Mouse (Mus musculus) limb, embryonic 14.5 days (tissue): ENCODE measurements around the gene Spata33. TPM values are rescaled to one million over a fixed set of nuclear protein-coding genes. Genes with fewer than 3 reads are reported as not detected.

Source experiments
- ATAC-seq: fragments of 200-750 bp; cut with Nextera tagmentation; 2 replicates; pipeline ENCODE4 v1.8.0; 2017; ENCODE audit warnings: low read depth, moderate number of reproducible peaks, moderate TSS enrichment; ENCODE audit not compliant: low FRiP score
- DNase-seq: peaks from one replicate; pipeline ENCODE4 v3.0.0-alpha.2; 2015; ENCODE audit warnings: low spot score
- H3K27ac ChIP-seq: fragments of 300-500 bp; sonication (generic); replicated peaks from 2 replicates; pipeline ENCODE4 v1.5.1; 2014; ENCODE audit warnings: low read depth, mild to moderate bottlenecking, low read length, moderate library complexity, mixed read lengths
- H3K27me3 ChIP-seq: fragments of 300-500 bp; sonication (generic); 2 replicates; pipeline ENCODE4 v1.6.1; 2014; ENCODE audit warnings: low read length, mixed read lengths; ENCODE audit not compliant: control insufficient read depth, insufficient read depth
- H3K36me3 ChIP-seq: fragments of 300-500 bp; sonication (generic); 2 replicates; pipeline ENCODE4 v1.6.1; 2014; ENCODE audit warnings: mild to moderate bottlenecking, low read length, moderate library complexity, mixed read lengths; ENCODE audit not compliant: control insufficient read depth, insufficient read depth
- H3K4me1 ChIP-seq: fragments of 300-500 bp; sonication (generic); 2 replicates; pipeline ENCODE4 v1.6.1; 2014; ENCODE audit warnings: antibody characterized with exemption, low read length, mixed read lengths; ENCODE audit not compliant: control insufficient read depth, insufficient read depth
- H3K4me2 ChIP-seq: fragments of 300-500 bp; sonication (generic); replicated peaks from 2 replicates; pipeline ENCODE4 v1.6.1; 2014; ENCODE audit warnings: low read depth, mild to moderate bottlenecking, low read length, moderate library complexity; ENCODE audit not compliant: severe bottlenecking
- H3K4me3 ChIP-seq: fragments of 300-500 bp; sonication (generic); replicated peaks from 2 replicates; pipeline ENCODE4 v1.5.1; 2014; ENCODE audit warnings: low read length
- H3K9ac ChIP-seq: fragments of 300-500 bp; sonication (generic); 2 replicates; pipeline ENCODE4 v1.6.1; 2014; ENCODE audit warnings: mild to moderate bottlenecking, low read depth, low read length, moderate library complexity; ENCODE audit not compliant: severe bottlenecking
- H3K9me3 ChIP-seq: fragments of 300-500 bp; sonication (generic); 2 replicates; pipeline ENCODE4 v1.6.1; 2016; ENCODE audit warnings: low read length; ENCODE audit not compliant: control insufficient read depth
- POLR2A ChIP-seq: fragments of 200-500 bp; IDR thresholded peaks from 2 replicates; pipeline ENCODE4 v1.8.0; 2012; ENCODE audit warnings: inconsistent platforms, mild to moderate bottlenecking, moderate library complexity, borderline replicate concordance; ENCODE audit not compliant: insufficient read depth, insufficient read length; ENCODE audit errors: extremely low read depth
- WGBS: fragments of 180-500 bp; shearing (Covaris S2); extraction: QIAGEN DNeasy Blood & Tissue Kit; methylation state at CpG from one replicate; pipeline ENCODE4 v1.1.7; 2014; 5-methylcytosine and 5-hydroxymethylcytosine counted together
- polyA plus RNA-seq, 2 experiments: library from polyadenylated mRNA; depleted of rRNA in 1 of 2; stranded (reverse) in 1 of 2; unstranded in 1 of 2; fragments of >200 nt; fragmentation: Nextera tagmentation in 1 of 2; extraction: Ambion mirVana in 1 of 2; gene quantifications; 2 replicates each; pipeline versions ENCODE4 v1.2.1 to v1.2.3; 2012 to 2014

Gene Spata33
- polyA plus RNA-seq, 2 experiments, result 4.9 to 6.6 TPM

DNA sequence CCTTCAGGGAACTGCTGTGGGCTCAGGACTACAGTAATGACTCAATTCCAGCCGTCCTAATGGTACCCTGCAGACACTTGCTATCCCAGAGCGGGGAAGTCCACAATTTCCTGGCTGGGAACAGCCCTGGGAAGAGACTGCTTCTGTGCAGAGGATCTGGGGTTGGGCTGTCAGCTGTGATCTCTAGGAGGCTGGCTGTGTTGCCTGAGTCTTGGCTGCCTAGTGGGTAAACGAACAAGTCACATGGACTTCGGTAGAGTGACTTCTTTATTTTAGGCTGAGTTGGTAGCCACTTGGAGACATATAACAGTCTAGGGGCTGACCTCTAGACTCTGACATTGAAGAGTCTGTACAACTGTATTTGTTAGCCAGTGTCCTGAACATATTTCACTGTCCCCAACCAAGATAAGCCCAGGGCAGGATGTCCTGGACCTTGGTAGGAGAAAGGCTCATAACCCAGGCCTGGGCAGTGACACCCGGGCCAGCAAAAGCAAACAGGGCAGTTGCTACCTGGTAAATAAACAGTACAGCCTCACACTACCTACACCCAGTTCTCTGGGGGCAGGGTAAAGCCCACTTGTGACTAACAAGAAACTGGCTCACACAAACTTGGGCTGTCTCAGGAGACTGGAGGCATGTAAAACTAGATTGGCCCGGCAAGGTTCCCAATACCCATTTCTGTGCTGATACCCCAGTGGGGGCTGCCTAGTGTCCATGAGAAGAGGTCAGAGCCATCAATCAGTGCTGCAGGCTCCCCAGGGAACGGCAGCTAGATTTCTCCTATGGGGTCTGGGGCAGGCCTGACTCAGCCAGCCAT is 29.7 kb downstream of the Spata33 start:
- H3K9me3 ChIP-seq, result no peaks in the 10 kb centered on the region
- ATAC-seq (no peak), DNase-seq (no peak)
- WGBS, result 89% methylated on average over 7 of the region's 7 CpGs
- H3K9ac ChIP-seq, result no peak overlapping the region
- H3K4me1 ChIP-seq, result no peaks in the 10 kb centered on the region
- peaks cover 54% of the 10 kb centered on the region for H3K36me3 ChIP-seq
- no peak overlapping the region for H3K4me2 ChIP-seq
- no peak for TF ChIP-seq POLR2A
- no peak overlapping the region for H3K4me3 ChIP-seq
- H3K27me3 ChIP-seq, result no peaks in the 10 kb centered on the region
- no peak overlapping the region for H3K27ac ChIP-seq

DNA sequence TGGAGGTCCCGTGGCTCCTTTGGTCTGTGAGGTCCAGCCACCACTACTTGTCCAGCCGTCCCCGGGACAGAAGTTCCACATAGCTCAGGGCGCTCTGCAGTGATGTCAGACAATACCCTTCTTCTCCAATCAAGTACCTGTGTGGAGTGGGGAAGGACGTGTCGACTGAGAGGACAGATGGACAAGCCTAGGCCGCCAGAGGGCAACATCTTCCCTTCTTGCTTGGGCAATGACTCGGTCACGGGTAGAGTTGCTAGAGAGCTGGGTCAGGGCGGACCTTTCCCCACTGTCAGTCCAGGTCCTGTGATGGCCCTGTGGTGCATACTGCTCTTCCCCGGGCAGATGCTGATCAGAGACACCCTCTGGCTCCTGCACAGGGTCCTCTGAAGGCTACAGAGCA is 30.4 kb downstream of the Spata33 start:
- TF ChIP-seq POLR2A, result no peak
- WGBS, result 77% methylated on average over 11 of the region's 11 CpGs
- H3K27me3 ChIP-seq, result no peaks in the 10 kb centered on the region
- DNase-seq (no peak), ATAC-seq (no peak)
- H3K4me2 ChIP-seq, result no peak overlapping the region
- peaks cover 61% of the 10 kb centered on the region for H3K36me3 ChIP-seq
- no peaks in the 10 kb centered on the region for H3K9me3 ChIP-seq
- no peak overlapping the region for H3K27ac ChIP-seq
- no peaks in the 10 kb centered on the region for H3K4me1 ChIP-seq
- no peak overlapping the region for H3K4me3 ChIP-seq
- no peak overlapping the region for H3K9ac ChIP-seq

DNA sequence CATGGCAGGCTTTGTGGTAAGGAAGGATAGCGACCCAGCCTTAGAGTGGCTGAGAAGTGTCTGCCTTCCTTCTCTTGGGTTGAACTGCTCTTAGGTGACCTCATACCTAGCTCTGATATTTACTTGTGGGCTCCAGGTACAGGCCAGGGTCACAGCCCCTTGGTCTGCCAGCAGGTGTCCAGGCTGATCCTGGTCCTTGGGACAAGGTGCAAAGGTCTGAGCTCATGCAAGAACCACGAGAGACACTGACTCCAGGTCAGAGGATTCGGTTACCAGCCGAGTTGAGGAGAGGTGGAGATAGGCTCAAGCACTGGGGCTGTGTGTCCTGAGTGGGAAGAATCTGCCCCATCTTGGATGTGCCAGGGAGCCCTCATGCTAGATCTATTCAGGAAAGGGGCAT is 31.8 kb downstream of the Spata33 start:
- no peaks in the 10 kb centered on the region for H3K4me1 ChIP-seq
- H3K27ac ChIP-seq, result no peak overlapping the region
- H3K4me2 ChIP-seq, result no peak overlapping the region
- DNase-seq (no peak), ATAC-seq (no peak)
- H3K36me3 ChIP-seq, result peaks cover 75% of the 10 kb centered on the region
- no peak for TF ChIP-seq POLR2A
- no peak overlapping the region for H3K4me3 ChIP-seq
- H3K9me3 ChIP-seq, result no peaks in the 10 kb centered on the region
- H3K9ac ChIP-seq, result no peak overlapping the region
- H3K27me3 ChIP-seq, result no peaks in the 10 kb centered on the region
- 88% methylated on average over 4 of the region's 4 CpGs for WGBS

DNA sequence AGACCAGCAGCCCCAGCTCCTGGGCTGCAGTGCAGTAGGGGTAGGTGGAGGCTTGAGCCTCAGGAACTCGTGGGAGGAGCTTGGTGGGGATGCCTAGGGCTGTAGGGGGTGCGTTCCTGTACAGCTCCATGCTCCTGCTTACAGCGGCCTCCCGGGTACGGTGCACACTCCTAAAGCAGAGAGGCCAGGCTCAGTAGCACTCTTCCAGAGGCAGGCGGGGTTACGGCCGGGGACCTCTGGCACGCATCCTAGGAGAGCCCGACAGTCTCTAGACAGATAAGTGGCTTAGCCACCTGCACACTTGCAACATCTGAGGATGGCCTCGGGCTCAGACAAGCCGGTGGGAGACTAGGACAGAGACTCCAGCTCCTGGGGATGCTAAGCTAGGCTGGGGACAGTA is 32.9 kb downstream of the Spata33 start:
- H3K4me1 ChIP-seq, result no peaks in the 10 kb centered on the region
- H3K36me3 ChIP-seq, result peaks cover 85% of the 10 kb centered on the region
- 90% methylated on average over 12 of the region's 12 CpGs for WGBS
- H3K4me3 ChIP-seq, result no peak overlapping the region
- no peak for TF ChIP-seq POLR2A
- no peaks in the 10 kb centered on the region for H3K27me3 ChIP-seq
- no peak overlapping the region for H3K4me2 ChIP-seq
- H3K9me3 ChIP-seq, result no peaks in the 10 kb centered on the region
- H3K9ac ChIP-seq, result no peak overlapping the region
- DNase-seq (no peak), ATAC-seq (no peak)
- no peak overlapping the region for H3K27ac ChIP-seq

DNA sequence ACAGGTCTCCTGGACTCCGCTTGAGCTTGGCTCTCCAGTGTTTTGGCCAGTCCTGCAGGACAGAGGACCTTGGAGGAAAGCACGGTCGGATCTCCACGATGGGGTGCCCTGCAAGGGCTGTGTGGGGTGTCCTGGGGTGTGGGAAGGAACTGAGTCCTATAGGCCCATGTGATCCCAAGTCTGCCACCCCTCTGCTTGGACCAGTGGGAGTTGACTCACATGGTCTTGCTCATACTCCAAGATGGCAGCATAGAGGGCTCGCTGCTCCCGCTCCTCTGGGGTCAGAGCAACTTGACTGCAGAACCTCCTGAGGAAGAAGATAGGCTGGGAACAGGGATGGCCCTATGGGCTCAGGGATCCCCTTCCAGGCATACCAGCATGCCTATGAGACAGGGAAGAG is 35.1 kb downstream of the Spata33 start:
- ATAC-seq (no peak), DNase-seq (no peak)
- Histone ChIP-seq H3K9me3 (no peaks in the 10 kb centered on the region), H3K4me3 (no peak overlapping the region), H3K27ac (no peak overlapping the region), H3K4me1 (peaks cover 3% of the 10 kb centered on the region; the same call in 1 of the 2 replicates), H3K9ac (no peak overlapping the region), H3K4me2 (no peak overlapping the region), H3K27me3 (no peaks in the 10 kb centered on the region), H3K36me3 (peaks cover 87% of the 10 kb centered on the region)
- 96% methylated on average over 6 of the region's 6 CpGs for WGBS
- no peak for TF ChIP-seq POLR2A
